Mouse (Mus musculus) stomach, embryonic 15.5 days (tissue): ENCODE measurements around the gene Olfr1177-ps. TPM values are rescaled to one million over a fixed set of nuclear protein-coding genes. Genes with fewer than 3 reads are reported as not detected.

Experiments
- ATAC-seq: fragments of 200-750 bp; cut with Nextera tagmentation; 2 replicates; pipeline ENCODE4 v1.8.0; 2017; ENCODE audit warnings: low read depth, moderate number of reproducible peaks, moderate TSS enrichment; ENCODE audit not compliant: insufficient read depth, low FRiP score
- H3K27ac ChIP-seq: fragments of 300-500 bp; sonication (generic); 2 replicates; pipeline ENCODE4 v1.5.1; 2015; ENCODE audit warnings: mild to moderate bottlenecking, inconsistent platforms
- H3K27me3 ChIP-seq: fragments of 300-500 bp; sonication (generic); replicated peaks from 2 replicates; pipeline ENCODE4 v1.6.1; 2015; ENCODE audit warnings: inconsistent platforms
- H3K36me3 ChIP-seq: fragments of 300-500 bp; sonication (generic); 2 replicates; pipeline ENCODE4 v1.6.1; 2015; ENCODE audit warnings: inconsistent platforms
- H3K4me1 ChIP-seq: fragments of 300-500 bp; sonication (generic); 2 replicates; pipeline ENCODE4 v1.6.1; 2015; ENCODE audit warnings: inconsistent platforms
- H3K4me2 ChIP-seq: fragments of 300-500 bp; sonication (generic); 2 replicates; pipeline ENCODE4 v1.6.1; 2015; ENCODE audit warnings: mild to moderate bottlenecking, inconsistent platforms
- H3K4me3 ChIP-seq: fragments of 300-500 bp; sonication (generic); replicated peaks from 2 replicates; pipeline ENCODE4 v1.5.1; 2015; ENCODE audit warnings: inconsistent platforms
- H3K9ac ChIP-seq: fragments of 300-500 bp; sonication (generic); 2 replicates; pipeline ENCODE4 v1.6.1; 2015; ENCODE audit warnings: inconsistent platforms
- H3K9me3 ChIP-seq: fragments of 300-500 bp; sonication (generic); 2 replicates; pipeline ENCODE4 v1.6.1; 2016; ENCODE audit warnings: inconsistent platforms
- WGBS: fragments of 180-500 bp; shearing (Covaris S2); methylation state at CpG from one replicate; pipeline ENCODE4 v1.1.7; 2015; 5-methylcytosine and 5-hydroxymethylcytosine counted together
- polyA plus RNA-seq: library from polyadenylated mRNA; unstranded; fragments of >200 nt; fragmentation: Nextera tagmentation; extraction: Ambion mirVana; gene quantifications from 2 replicates; pipeline ENCODE4 v1.2.1, GENCODE M21; 2015

Olfr1177-ps gene
- not detected in 2 replicates for polyA plus RNA-seq

- Histone ChIP-seq H3K4me3 (no peak within 1 kb of the TSS), H3K9me3 (no peaks in the 10 kb centered on the region), H3K4me2 (no peak within 1 kb of the TSS), H3K9ac (no peak within 1 kb of the TSS), H3K4me1 (no peaks in the 10 kb centered on the region), H3K27ac (no peak within 1 kb of the TSS), H3K27me3 (no peaks in the 10 kb centered on the region), H3K36me3 (no peaks in the 10 kb centered on the region)
- no peak for ATAC-seq
- WGBS, result 78% methylated on average over 1 of the region's 1 CpGs
Measured at GRCm38 (mm10) chr2:88346392-88346791, at the start of gene Olfr1177-ps. Gene Olfr1177-ps, minus strand, starts transcription at chr2:88346492.

GRCm38 (mm10) chr2:88386762-88387161, 40.5 kb upstream of the Olfr1177-ps start, which contains the start of gene Olfr1178:
Gene Olfr1178, plus strand, starts transcription at chr2:88387062.
- WGBS, result 89% methylated on average over 1 of the region's 1 CpGs
- no peak within 1 kb of the TSS for H3K27ac ChIP-seq
- no peak for ATAC-seq
- no peak within 1 kb of the TSS for H3K9ac ChIP-seq
- no peak within 1 kb of the TSS for H3K4me3 ChIP-seq
- no peaks in the 10 kb centered on the region for H3K9me3 ChIP-seq
- H3K27me3 ChIP-seq, result no peaks in the 10 kb centered on the region
- H3K4me1 ChIP-seq, result no peaks in the 10 kb centered on the region
- no peak within 1 kb of the TSS for H3K4me2 ChIP-seq
- no peaks in the 10 kb centered on the region for H3K36me3 ChIP-seq

GRCm38 (mm10) chr2:88356304-88356703, 10.0 kb upstream of the Olfr1177-ps start:
- ATAC-seq, result no peak
- no peak overlapping the region for H3K27ac ChIP-seq
- no peak overlapping the region for H3K4me2 ChIP-seq
- no peaks in the 10 kb centered on the region for H3K36me3 ChIP-seq
- WGBS, result 1% methylated on average over 2 of the region's 2 CpGs
- no peak overlapping the region for H3K4me3 ChIP-seq
- no peak overlapping the region for H3K9ac ChIP-seq
- H3K27me3 ChIP-seq, result no peaks in the 10 kb centered on the region
- H3K4me1 ChIP-seq, result no peaks in the 10 kb centered on the region
- H3K9me3 ChIP-seq, result no peaks in the 10 kb centered on the region

GRCm38 (mm10) chr2:88336421-88336820, 9.9 kb downstream of the Olfr1177-ps start, which contains the start of gene Olfr1176:
Gene Olfr1176, plus strand, starts transcription at chr2:88336721.
- H3K9me3 ChIP-seq, result no peaks in the 10 kb centered on the region
- no peak within 1 kb of the TSS for H3K4me2 ChIP-seq
- H3K4me1 ChIP-seq, result no peaks in the 10 kb centered on the region
- H3K4me3 ChIP-seq, result no peak within 1 kb of the TSS
- no peak within 1 kb of the TSS for H3K9ac ChIP-seq
- WGBS, result 51% methylated on average over 1 of the region's 1 CpGs
- H3K36me3 ChIP-seq, result no peaks in the 10 kb centered on the region
- no peak within 1 kb of the TSS for H3K27ac ChIP-seq
- no peak for ATAC-seq
- H3K27me3 ChIP-seq, result no peaks in the 10 kb centered on the region

GRCm38 (mm10) chr2:88327115-88327514, 19.2 kb downstream of the Olfr1177-ps start, which contains the start of gene Olfr1175-ps:
Gene Olfr1175-ps, minus strand, starts transcription at chr2:88327215.
- Histone ChIP-seq H3K36me3 (no peaks in the 10 kb centered on the region), H3K27ac (no peak within 1 kb of the TSS), H3K9me3 (no peaks in the 10 kb centered on the region), H3K9ac (no peak within 1 kb of the TSS), H3K4me3 (no peak within 1 kb of the TSS), H3K4me1 (no peaks in the 10 kb centered on the region), H3K4me2 (no peak within 1 kb of the TSS), H3K27me3 (no peaks in the 10 kb centered on the region)
- whole genome bisulfite sequencing, result 82% methylated on average over 2 of the region's 2 CpGs
- no peak for ATAC-seq

GRCm38 (mm10) chr2:88315035-88315434, 31.3 kb downstream of the Olfr1177-ps start, which contains the start of gene Olfr1174-ps:
Gene Olfr1174-ps, minus strand, starts transcription at chr2:88315135.
- no peak within 1 kb of the TSS for H3K27ac ChIP-seq
- 88% methylated on average over 4 of the region's 4 CpGs for WGBS
- no peak within 1 kb of the TSS for H3K4me2 ChIP-seq
- no peak within 1 kb of the TSS for H3K4me3 ChIP-seq
- ATAC-seq, result no peak
- H3K4me1 ChIP-seq, result no peaks in the 10 kb centered on the region
- no peaks in the 10 kb centered on the region for H3K36me3 ChIP-seq
- H3K27me3 ChIP-seq, result no peaks in the 10 kb centered on the region
- no peak within 1 kb of the TSS for H3K9ac ChIP-seq
- H3K9me3 ChIP-seq, result no peaks in the 10 kb centered on the region

Other genes with a start within 250 kb of the Olfr1177-ps start
- not detected in 2 replicates for gene Olfr1166, start 218.2 kb downstream of the Olfr1177-ps start, polyA plus RNA-seq
- gene Olfr1167, start 191.3 kb downstream of the Olfr1177-ps start, polyA plus RNA-seq, result not detected in 2 replicates
- not detected in 2 replicates for gene Olfr1168, start 164.6 kb downstream of the Olfr1177-ps start, polyA plus RNA-seq
- not detected in 2 replicates for gene Olfr1170, start 118.2 kb downstream of the Olfr1177-ps start, polyA plus RNA-seq
- gene Olfr1173, start 66.6 kb downstream of the Olfr1177-ps start, polyA plus RNA-seq, result not detected in 2 replicates
- gene Olfr1174-ps, start 31.4 kb downstream of the Olfr1177-ps start, polyA plus RNA-seq, result not detected in 2 replicates
- not detected in 2 replicates for gene Olfr1175-ps, start 19.3 kb downstream of the Olfr1177-ps start, polyA plus RNA-seq
- gene Olfr1176, start 9.8 kb downstream of the Olfr1177-ps start, polyA plus RNA-seq, result not detected in 2 replicates
- not detected in 2 replicates for gene Olfr1178, start 40.6 kb upstream of the Olfr1177-ps start, polyA plus RNA-seq
- gene Olfr1179, start 60.0 kb upstream of the Olfr1177-ps start, polyA plus RNA-seq, result not detected in 2 replicates
- gene Olfr1180, start 72.7 kb upstream of the Olfr1177-ps start, polyA plus RNA-seq, result not detected in 2 replicates
- gene Olfr1181, start 79.7 kb upstream of the Olfr1177-ps start, polyA plus RNA-seq, result not detected in 2 replicates
- gene Gm13757, start 102.6 kb upstream of the Olfr1177-ps start, polyA plus RNA-seq, result not detected in 2 replicates
- gene Olfr1183, start 108.4 kb upstream of the Olfr1177-ps start, polyA plus RNA-seq, result not detected in 2 replicates
- gene Olfr1184, start 137.1 kb upstream of the Olfr1177-ps start, polyA plus RNA-seq, result not detected in 2 replicates
- gene Olfr1185-ps1, start 146.8 kb upstream of the Olfr1177-ps start, polyA plus RNA-seq, result not detected in 2 replicates
- not detected in 2 replicates for gene Olfr1186, start 172.1 kb upstream of the Olfr1177-ps start, polyA plus RNA-seq
- not detected in 2 replicates for gene Olfr1188, start 210.4 kb upstream of the Olfr1177-ps start, polyA plus RNA-seq
- not detected in 2 replicates for gene Olfr1189, start 240.0 kb upstream of the Olfr1177-ps start, polyA plus RNA-seq